Mouse (Mus musculus): ENCODE measurements around the gene Adamtsl4.

GRCm38 (mm10) chr3:95674812-95675211 lies 12.9 kb downstream of the Adamtsl4 start:
- no peak for TF ChIP-seq CTCF (IDR thresholded peaks at IDR 0.05; ENCODE audit: low read depth)
- no peak for TF ChIP-seq EP300 (IDR thresholded peaks at IDR 0.05; ENCODE audit: low read depth)
